Mouse (Mus musculus): Measurements from ENCODE around the gene Hs3st3a1.

DNA sequence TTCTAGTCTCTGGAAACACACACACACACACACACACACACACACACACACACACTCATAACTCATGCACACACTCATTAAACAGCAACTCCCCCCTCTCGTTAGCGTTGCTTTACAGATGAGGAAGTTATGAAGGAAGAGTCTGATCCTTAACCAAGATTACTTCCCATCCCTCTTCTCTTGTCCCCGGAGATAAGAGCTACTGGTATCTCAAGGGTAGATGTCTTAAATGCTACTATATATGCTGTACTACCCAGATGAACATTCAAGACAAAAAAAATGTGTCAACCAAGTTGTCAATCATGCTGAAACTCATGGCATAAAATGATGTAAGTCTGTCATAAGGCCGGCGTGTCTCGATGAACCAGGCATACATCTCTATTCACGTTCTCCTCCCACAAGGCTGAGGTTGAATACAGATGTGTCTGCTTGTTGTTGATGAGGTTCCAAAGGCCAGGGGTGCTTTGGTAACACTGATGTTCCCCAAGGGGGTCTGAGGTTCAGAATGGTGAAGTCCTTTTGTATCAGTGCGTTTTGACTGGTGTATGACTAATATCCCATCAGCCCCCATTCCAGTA, 89.0 kb downstream of the Hs3st3a1 start:
- no peak for TF ChIP-seq CTCF (IDR thresholded peaks at IDR 0.05; ENCODE audit: low read depth, low read length)
- TF ChIP-seq POLR2A (IDR thresholded peaks at IDR 0.05; ENCODE audit: borderline replicate concordance, low read depth, low read length): no peak

Measured in bone marrow macrophage, adult 2 months (primary cell).